Mouse (Mus musculus) ovary, adult 18-20 months (tissue): ENCODE data around the gene Zer1.
"Not testable (repeated sequence)": the region's sequence is repeated elsewhere in the genome, so short reads cannot be mapped to it uniquely, and the experiment has no call there.

Source experiments
- DNase-seq: peaks from one replicate; pipeline ENCODE4 v3.0.0; 2022; ENCODE audit warnings: low spot score, mixed read lengths

Zer1 gene

GRCm38 (mm10) chr2:30124472-30125274 is at the start of gene Zer1:
Gene Zer1 (minus strand): TSS chr2:30124585.
- DNase-seq = peak; percentile 93

GRCm38 (mm10) chr2:30173541-30174240 is 49.3 kb upstream of the Zer1 start:
- DNase-seq = no peak

DNA sequence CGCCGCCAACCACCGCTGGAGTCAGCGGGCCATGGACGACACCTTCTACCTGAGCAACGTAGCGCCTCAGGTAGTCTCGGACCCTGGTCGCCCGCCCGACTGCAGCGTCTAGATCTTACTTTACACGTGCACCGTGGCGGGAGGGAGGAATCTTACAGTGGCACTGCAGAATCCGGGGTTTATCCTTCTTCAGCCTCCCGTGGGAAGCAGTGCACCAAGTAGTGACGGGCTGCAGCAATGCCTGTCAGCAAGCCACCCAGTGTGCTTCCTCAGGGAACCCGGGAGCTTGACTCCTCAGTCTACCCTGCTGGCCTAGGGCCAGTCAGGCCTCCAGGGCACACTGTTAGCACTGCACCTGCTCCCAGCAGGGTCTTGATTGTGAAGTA is 47.6 kb upstream of the Zer1 start:
- no peak for DNase-seq

DNA sequence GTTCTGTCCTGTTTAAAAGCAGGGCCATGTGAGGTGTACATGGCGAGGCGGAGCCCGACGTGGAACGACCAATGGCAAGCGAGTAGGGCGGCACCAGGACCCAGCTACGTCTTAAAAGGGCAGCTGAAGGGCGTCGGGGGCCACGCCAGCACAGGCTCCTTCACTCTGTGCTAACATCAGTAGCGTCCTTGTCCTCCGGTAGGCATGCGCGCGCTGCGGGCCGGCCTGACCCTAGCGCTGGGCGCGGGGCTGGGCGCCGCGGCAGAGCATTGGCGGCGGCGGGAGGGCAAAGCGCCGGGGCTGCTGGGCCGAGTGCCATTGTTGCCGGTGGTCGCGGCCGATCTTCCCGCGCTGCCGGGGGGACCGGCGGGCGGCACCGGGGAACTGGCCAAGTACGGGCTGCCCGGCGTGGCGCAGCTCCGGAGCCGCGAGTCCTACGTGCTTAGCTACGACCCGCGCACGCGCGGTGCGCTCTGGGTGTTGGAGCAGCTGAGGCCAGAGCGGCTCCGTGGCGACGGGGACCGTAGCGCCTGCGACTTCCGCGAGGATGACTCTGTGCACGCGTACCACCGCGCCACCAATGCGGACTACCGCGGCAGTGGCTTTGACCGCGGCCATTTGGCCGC is 47.1 kb upstream of the Zer1 start, which contains the start of gene Endog:
TSS of gene Endog (plus strand) at position 123 of the 626 bp plus-strand sequence.
- DNase-seq = peak; percentile 85

- no peak for DNase-seq
These were observed 42.3 kb upstream of the Zer1 start for GRCm38 (mm10) chr2:30166677-30167076.

- no peak for DNase-seq
These were observed 40.1 kb upstream of the Zer1 start for GRCm38 (mm10) chr2:30164340-30164932.

DNA sequence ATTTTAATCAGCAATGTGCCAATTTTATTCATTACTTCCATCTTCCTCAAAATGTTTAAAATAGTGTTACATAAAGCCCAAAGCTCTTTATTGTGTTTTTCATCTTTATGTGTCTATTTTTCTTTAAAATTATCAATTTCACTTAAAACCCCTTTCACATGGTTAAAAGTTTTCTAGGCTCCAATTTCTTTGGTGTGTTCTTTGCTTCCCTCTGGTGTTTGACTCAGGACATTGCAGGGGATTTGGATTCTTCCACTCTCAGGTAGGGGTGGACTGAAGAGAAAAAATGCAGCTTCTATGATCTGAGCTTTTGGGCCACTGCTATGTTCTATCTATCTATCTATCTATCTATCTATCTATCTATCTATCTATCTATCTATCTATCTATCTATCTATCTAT is 37.4 kb upstream of the Zer1 start:
- DNase-seq = no peak

- not testable (repeated sequence) for DNase-seq
These were observed 35.5 kb upstream of the Zer1 start for GRCm38 (mm10) chr2:30159871-30160270.

DNA sequence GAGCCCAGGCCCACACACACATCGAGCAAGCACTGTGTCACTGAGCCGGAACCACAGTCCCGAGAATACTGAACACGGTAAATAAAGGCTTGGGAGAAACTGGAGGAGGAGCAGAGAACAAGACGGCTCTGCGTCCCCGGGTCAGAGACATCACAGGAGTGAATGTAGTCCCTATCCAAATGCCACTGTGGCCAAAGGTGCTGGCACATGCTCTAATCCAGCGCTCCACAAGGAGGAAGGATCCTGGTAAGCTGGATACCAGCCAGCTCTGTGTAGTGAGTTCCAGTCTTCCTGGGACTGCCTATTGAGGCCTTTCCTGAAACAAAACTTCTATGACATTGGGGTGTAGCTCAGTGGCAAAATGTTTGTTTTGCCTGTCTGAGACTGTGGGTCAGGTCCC is 28.2 kb upstream of the Zer1 start:
- DNase-seq = no peak

GRCm38 (mm10) chr2:30151840-30152239 is 27.5 kb upstream of the Zer1 start:
- DNase-seq = peak; percentile 31

DNA sequence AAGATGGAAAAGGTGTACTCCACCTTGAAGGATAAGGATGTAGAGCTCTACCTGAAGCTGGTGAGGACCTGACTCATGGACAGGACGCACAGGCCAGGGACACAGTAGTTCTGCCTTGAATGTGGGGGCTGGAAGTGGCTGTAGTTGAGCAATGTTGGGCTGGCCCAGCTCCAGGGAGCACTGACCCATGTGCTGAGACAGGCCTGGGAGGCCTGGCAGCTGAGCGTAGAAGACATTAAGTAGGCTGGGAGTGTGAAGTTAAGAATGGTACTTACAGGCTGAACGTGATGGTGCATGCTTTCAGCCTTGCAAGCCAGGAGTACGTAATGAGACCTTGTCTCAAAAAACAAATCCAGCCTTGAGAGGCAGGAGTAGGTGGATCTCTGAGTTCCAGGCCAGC is 23.1 kb upstream of the Zer1 start:
- DNase-seq = peak; percentile 63

DNA sequence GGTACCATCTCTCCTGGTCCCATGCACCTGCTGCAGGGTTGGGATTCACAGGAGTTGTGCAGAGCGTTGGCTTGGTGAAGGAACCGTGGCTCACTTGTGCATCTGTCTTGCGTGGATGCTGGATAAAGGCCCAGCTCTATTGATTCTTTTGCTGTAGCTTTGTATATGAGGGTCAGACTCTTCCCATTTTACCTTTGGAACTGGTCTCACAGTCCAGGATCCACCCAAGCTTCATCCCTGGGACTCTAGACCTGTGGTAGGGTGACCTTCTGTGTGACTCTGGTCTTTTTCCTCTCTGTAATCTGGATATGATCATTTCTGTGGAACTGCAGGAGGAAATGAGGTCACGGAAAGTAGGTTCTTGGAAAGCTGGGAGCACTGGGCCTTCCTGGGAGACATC is 20.1 kb upstream of the Zer1 start:
- DNase-seq = no peak

DNA sequence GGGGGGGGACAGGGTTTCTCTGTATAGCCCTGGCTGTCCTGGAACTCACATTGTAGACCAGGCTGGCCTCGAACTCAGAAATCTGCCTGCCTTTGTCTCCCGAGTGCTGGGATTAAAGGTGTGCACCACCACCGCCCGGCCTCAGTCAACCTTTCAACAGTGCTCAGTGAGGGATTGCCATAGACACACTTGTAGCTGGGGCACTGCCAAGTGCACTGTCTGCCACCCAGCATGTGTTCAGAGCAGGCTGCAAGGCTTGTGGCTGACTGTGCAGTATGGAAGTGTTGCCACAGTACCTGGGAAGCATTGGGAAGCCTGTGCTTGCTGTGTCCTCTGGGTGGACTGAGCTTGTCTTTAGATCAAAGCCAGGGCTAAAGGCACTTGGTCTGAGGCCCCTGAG is 15.6 kb upstream of the Zer1 start:
- not testable (repeated sequence) for DNase-seq

DNA sequence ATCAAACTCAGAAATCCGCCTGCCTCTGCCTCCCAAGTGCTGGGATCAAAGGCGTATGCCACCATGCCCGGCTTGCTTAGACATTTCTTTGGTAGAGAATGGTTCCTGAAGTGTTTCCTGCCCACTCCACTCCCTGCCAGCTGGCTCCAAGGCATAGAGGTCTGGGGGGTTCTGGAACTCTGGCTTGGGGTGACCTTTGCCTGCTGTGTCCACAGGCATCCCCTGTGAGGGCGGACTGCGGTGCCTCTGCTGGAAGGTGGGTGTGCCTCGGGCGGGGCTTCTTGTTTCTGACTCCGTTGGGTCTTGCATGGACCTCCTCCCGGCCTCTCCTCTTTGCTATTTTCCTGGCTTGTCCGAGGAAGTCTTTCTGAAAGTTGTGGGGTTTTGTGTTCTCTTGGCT is 12.1 kb upstream of the Zer1 start:
- no peak for DNase-seq

DNA sequence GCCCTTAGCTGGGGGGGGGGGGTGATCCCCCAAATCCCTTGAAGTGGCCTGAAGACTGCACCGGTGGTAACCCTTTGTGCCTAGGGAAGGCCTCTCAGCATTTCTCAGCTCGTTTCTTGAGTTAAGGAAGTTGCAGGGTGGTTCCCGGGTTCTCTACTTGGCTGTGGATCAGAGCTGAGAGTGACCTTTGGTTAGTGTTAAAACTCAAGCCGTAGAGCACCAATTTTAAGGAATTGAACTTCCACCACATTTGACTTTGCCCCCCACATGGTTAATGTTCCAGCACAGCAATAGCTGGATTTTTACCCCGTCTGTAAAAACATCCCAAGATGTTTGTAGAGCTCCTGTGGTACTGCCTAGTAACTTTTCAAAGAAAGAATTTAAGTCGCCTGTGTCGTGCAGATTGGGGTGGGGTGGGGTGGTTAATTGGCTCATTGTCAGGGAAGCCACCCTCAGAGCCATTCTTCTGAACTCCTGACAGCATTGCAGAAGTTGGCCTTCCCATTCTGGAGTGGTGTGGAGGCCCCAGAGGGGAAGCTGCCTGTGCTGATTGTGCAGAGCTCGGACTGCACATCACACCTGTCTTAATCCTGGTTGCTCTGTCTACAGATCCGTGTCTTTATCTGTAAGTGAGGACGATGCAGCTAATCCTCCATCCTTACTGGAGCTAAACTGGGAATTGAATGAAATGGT is 10.7 kb upstream of the Zer1 start:
- no peak for DNase-seq

DNA sequence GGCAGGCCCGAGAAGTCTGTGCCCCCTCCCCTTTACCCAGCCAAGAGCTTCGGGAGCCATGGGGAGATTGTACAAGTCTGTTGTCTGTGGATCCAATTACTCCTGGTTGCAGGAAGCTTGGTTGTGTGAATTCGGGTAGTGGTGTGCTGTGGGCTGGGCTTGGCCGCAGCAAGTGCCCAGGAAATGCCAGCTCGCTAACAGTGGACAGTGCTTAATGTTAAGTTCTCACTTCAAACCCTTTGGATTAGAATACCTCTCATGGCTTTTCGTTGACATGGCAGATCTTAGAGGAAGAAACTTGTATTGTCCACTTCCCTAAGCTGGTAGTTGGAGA is 10.0 kb upstream of the Zer1 start:
- DNase-seq = no peak

- peak; percentile 94 for DNase-seq
These were observed 9.4 kb upstream of the Zer1 start, which contains the start of gene Tbc1d13 for GRCm38 (mm10) chr2:30133613-30134377. Gene Tbc1d13 (plus strand): TSS chr2:30133746.

- DNase-seq = no peak
These were observed 8.6 kb upstream of the Zer1 start for GRCm38 (mm10) chr2:30132801-30133612.

DNA sequence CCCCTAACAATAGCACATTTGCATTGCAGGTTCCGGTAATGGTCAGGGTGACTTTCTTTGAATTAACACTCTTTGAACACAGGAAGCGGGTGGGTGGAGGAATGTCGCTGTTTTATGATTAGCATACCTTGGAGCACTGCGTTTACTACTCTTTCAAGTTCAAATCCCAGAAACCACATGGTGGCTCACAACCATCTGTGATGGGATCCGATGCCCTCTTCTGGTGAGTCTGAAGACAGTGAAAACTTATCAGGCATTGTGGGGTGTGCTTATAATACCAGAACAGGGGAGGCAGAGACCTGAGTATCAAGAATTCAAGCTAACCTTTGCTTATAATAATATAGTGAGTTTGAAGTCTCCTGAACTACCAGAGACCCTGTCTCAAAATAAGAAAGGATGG is 6.9 kb upstream of the Zer1 start:
- not testable (repeated sequence) for DNase-seq

DNA sequence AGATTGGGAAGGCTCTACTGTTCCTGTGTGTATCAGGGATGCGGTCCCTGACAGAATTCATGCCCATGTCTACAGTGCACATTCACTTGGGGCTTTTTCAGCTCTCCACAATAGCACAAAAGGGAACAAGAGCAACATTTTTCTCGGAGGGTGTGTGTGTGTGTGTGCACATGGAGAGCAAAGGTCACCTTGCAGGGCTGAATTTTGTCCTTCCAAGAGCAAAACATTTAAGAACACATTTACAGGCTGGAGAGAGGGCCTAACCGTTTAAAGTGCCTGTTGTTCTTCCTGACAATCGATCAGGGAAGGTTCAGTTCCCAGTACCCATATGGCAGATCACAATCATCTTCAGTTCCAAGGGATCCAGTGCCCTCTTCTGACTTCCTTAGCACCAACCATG is 5.8 kb upstream of the Zer1 start:
- no peak for DNase-seq
